Mouse (Mus musculus): ENCODE measurements around the gene Ankrd55.

- TF ChIP-seq CTCF (IDR thresholded peaks at IDR 0.05; ENCODE audit: control insufficient read depth, insufficient read depth, insufficient read length) (no peak), MYOD1 (IDR thresholded peaks at IDR 0.05; ENCODE audit: control insufficient read depth, insufficient read length, low read depth) (no peak), CEBPB (IDR thresholded peaks at IDR 0.05; ENCODE audit: low read depth) (no peak)
Measured at GRCm38 (mm10) chr13:112278251-112278650, 10.0 kb upstream of the Ankrd55 start.
